Mouse (Mus musculus) retina, postnatal 7 days (tissue): Measurements from ENCODE around the gene Cks2.

Source experiments
- DNase-seq: peaks from one replicate; pipeline ENCODE4 v3.0.0-alpha.2; 2012; ENCODE audit warnings: low read depth, low spot score

Cks2 gene

GRCm38 (mm10) chr13:51679332-51679731 lies 34.3 kb downstream of the Cks2 start:
- no peak for DNase-seq

- no peak for DNase-seq
Measured at GRCm38 (mm10) chr13:51681076-51681475, 36.0 kb downstream of the Cks2 start.

- no peak for DNase-seq
Measured at GRCm38 (mm10) chr13:51681634-51682033, 36.6 kb downstream of the Cks2 start.

DNA sequence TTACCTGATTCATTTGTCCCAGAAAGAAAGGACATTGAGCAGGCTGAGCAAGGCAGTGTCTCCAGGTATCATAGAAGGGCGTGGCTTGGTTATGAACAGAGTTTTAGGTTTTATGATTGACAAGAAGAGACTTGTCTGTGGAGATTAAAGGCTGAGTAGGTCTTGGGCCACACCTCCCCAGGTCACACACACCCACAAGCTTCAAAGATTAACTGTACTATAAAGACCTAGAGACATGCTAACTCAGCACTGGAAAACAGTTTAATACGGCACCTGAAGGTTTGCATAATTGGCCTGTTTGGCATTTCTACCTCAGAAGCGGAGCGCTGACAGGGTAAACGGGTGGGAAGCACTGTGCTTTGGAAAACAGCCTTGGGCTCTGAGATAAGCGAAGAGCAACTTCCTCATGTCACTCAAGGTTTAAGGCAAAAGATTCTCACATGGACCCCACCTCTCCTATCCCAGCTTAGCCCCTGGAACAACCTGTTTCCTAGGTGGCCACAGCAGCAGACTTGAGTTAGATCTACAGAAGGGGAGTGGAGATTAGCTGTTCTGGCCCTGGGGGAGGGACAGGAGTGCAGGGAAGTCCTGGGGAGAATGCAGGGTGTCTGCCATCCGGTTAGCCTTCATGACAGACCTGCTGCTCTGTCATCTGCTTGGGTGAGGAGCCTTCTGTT lies 40.4 kb downstream of the Cks2 start:
- DNase-seq: no peak

DNA sequence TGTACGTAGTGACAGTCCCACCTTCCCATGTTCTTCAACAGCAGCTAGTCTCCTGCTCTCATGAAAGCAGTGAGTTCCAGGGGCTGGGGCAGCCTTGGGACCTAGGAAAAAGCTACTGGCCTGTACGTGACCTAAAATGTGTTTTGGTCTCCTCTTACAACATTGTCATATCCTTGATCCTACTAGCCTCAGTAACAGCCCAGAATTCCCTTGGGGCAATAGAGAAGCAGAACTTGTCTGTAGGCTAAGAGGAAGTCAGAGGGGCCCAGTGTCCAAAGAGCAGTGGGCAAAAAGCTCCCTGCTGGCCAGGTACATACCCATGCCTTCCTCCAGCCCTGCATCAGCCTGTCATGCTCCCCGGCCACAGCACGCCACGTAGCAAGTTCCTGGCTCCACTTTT lies 41.9 kb downstream of the Cks2 start:
- no peak for DNase-seq

- DNase-seq: no peak
Measured at GRCm38 (mm10) chr13:51688688-51689087, 43.7 kb downstream of the Cks2 start.

DNA sequence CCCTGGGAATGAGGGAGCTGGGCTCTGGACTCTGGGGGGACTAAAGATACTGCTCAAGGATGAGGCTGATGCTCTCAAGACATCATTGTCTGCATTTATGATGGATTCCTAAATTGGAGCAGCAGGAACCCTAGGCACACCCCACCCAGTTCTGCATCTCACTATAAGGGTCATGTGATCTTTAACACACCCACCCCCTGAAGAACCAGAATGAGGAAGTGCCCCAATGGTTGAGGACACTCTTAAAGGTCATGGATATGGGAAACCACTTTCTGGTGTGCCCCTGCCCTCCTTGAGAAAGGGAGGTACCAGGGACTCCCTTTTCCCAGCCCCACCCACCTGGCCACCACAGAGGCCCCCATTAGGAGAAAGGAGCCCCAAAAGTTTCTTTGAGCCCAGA lies 51.4 kb downstream of the Cks2 start:
- no peak for DNase-seq

DNA sequence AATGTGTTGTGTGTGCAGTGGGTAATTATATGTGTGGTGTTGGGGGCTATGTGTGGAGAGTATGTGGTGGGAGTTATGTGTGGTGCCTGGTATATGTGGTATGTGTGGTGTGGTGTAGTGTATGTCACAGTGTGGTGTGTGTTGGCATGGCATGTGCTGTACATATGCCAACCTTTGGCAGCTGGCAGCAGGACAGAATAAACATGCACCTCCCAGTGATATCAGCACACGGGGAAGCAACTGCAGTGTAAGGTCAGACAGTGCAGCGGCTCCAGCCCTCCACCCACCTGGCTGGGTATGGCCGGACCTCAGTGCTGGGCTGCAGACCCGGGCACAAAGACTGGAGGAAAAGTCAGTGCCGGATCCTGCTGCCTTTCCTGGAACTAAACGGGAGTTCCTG lies 52.4 kb downstream of the Cks2 start:
- no peak for DNase-seq

DNA sequence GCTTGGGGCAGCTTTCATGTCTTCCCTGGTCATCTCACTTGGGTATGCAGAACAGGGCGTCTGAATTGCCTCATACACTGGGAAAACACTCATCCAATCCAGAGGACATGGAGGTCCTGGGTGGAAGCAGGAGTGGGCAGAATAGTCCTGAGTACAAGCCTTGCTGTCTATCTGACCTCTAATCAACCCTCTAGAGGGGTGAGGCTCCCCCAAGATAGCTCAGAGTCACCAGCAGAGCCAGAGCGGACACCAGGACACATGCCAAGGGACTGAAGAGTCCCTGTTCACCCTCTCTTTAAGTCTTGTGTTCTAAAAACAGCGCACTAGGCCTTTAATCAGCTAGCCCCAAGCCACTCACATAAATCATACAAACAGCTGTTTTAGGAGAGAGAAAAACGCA lies 52.9 kb downstream of the Cks2 start:
- no peak for DNase-seq

GRCm38 (mm10) chr13:51698318-51698717 lies 53.3 kb downstream of the Cks2 start:
- DNase-seq: no peak
